Mouse (Mus musculus): ENCODE results near the gene Tmem259. TPM values are rescaled to one million over a fixed set of nuclear protein-coding genes. Genes with fewer than 3 reads are reported as not detected.

Gene Tmem259
- total RNA-seq, 1 experiment: 127 TPM

DNA sequence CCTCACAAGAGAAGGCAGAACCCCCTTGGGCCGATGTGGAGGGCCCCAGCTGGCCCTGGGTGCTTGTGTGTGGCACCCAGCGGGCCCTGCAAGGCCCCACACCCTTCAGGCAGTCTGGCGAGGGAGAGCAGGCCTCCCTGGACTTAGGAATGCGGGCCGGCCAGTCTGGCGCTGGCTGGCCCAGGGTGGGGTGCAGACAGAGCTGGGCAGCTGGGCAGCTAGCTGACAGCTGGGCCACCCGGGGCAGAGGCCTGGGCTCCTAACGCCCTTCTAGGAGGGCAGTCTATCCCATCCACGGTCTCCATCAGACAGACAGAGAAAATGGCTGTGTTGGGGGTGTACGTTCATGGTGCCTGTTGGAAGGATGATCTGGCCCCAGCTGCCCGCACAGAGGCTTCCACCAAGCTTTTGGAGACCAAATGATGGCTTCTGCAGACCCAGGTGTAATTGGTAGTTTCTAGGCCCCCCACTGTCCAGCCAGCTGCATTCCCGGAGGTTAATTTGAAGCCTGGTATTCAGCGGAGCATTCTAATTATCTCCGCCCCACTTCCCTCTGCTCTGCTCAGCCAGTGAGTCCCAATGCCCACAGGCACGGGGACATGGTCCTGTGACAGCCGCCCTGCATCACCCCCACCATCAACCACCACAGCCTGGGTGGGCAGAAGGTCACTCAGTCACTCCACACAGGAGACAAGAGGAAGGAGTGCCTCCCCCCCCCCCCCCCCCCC is 38.5 kb downstream of the Tmem259 start:
- Histone ChIP-seq H3K4me1 (ENCODE audit: control insufficient read depth in 2 of 2, insufficient read depth in 2 of 2, low read length in 2 of 2, poor library complexity in 1 of 2) (peaks cover 0 to 9% of the 10 kb centered on the region in 2 experiments; a peak in 1 of 4 replicates), H3K9me3 (ENCODE audit: control insufficient read depth, insufficient read depth, low read depth, low read length) (no peaks in the 10 kb centered on the region), H3K27ac (ENCODE audit: insufficient read depth, low read depth, low read length, poor library complexity, severe bottlenecking) (no peak overlapping the region; the same call in 1 of the 2 replicates), H3K4me3 (ENCODE audit: insufficient read depth in 1 of 2, low read depth in 1 of 2, low read length in 2 of 2, poor library complexity in 1 of 2, severe bottlenecking in 1 of 2) (no peak overlapping the region), H3K9ac (ENCODE audit: insufficient read depth, low read depth, low read length, poor library complexity, severe bottlenecking) (no peak overlapping the region), H3K36me3 (ENCODE audit: control insufficient read depth, insufficient read depth, low read length, poor library complexity, severe bottlenecking) (peaks cover under 1% of the 10 kb centered on the region; the same call in 1 of the 2 replicates)
- DNase-seq (ENCODE audit: low read depth, low spot score): no peak
- in situ Hi-C loops (cut with MboI; ENCODE audit: low sequenced_read_pairs in 2 of 2, unreplicated experiment in 2 of 2): no loop called here
- TF ChIP-seq ZC3H11A (IDR thresholded peaks at IDR 0.05; ENCODE audit: borderline replicate concordance, low read depth, low read length) (no peak), CHD2 (IDR thresholded peaks at IDR 0.05; ENCODE audit: low read depth, low read length) (no peak), HCFC1 (IDR thresholded peaks at IDR 0.05; ENCODE audit: borderline replicate concordance, insufficient read depth, low read length) (no peak), ZNF384 (IDR thresholded peaks at IDR 0.05; ENCODE audit: low read depth, low read length) (no peak), MAFK (IDR thresholded peaks at IDR 0.05; ENCODE audit: insufficient read depth, low read depth, low read length) (no peak)

DNA sequence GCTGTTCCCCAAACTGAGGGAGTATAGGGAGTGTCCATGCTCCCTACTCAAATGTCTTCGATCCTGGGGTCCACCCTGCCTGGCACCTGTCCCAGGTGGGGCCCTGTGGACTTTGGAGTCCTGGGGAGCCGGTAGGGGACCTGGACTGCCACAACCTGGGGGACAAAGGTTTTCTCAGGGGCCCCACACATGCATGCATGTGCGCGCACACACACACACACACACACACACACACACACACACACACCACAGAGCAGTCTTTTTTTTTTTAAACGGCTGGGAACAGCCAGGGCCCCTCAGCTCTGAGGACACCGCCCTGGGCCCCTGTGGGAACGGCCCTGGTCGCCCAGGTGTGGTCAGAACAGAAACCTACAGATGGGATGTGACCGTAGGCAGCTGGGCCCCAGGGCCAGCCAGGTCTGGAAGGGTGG is 40.6 kb downstream of the Tmem259 start:
- DNase-seq (ENCODE audit: low read depth, low spot score): no peak
- no peaks in the 10 kb centered on the region for H3K9me3 ChIP-seq (ENCODE audit: control insufficient read depth, insufficient read depth, low read depth, low read length)
- peaks cover 0 to 6% of the 10 kb centered on the region in 2 experiments; a peak in 1 of 4 replicates for H3K4me1 ChIP-seq (ENCODE audit: control insufficient read depth in 2 of 2, insufficient read depth in 2 of 2, low read length in 2 of 2, poor library complexity in 1 of 2)
- H3K36me3 ChIP-seq (ENCODE audit: control insufficient read depth, insufficient read depth, low read length, poor library complexity, severe bottlenecking): no peaks in the 10 kb centered on the region; the same call in 1 of the 2 replicates
- H3K27ac ChIP-seq (ENCODE audit: insufficient read depth, low read depth, low read length, poor library complexity, severe bottlenecking): no peak overlapping the region
- H3K9ac ChIP-seq (ENCODE audit: insufficient read depth, low read depth, low read length, poor library complexity, severe bottlenecking): no peak overlapping the region
- in situ Hi-C loops (cut with MboI; ENCODE audit: low sequenced_read_pairs in 2 of 2, unreplicated experiment in 2 of 2): no loop called here
- TF ChIP-seq MAFK (IDR thresholded peaks at IDR 0.05; ENCODE audit: insufficient read depth, low read depth, low read length): no peak
- TF ChIP-seq CHD2 (IDR thresholded peaks at IDR 0.05; ENCODE audit: low read depth, low read length): no peak
- TF ChIP-seq HCFC1 (IDR thresholded peaks at IDR 0.05; ENCODE audit: borderline replicate concordance, insufficient read depth, low read length): no peak
- no peak for TF ChIP-seq ZNF384 (IDR thresholded peaks at IDR 0.05; ENCODE audit: low read depth, low read length)
- no peak for TF ChIP-seq ZC3H11A (IDR thresholded peaks at IDR 0.05; ENCODE audit: borderline replicate concordance, low read depth, low read length)
- no peak overlapping the region for H3K4me3 ChIP-seq (ENCODE audit: insufficient read depth in 1 of 2, low read depth in 1 of 2, low read length in 2 of 2, poor library complexity in 1 of 2, severe bottlenecking in 1 of 2)

DNA sequence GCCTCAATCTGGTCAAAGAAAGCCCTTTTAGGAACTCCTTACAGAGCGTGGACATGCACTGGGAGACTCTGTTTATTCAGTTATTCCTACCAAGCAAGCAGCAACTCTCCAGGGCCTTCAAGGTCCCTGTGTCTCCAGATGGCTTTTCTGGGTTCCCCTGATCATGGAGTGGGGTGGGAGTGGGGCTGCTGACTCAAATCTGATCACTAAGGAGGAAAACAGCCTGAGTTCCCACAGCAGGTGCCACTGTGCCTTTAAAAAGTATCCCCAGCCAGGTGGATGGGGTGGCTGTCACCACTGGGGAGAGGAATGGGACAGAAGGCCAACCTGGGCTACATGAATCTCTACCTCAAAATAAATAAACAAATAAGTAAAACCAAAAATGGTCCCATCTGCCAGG is 41.1 kb downstream of the Tmem259 start:
- Histone ChIP-seq H3K4me1 (ENCODE audit: control insufficient read depth in 2 of 2, insufficient read depth in 2 of 2, low read length in 2 of 2, poor library complexity in 1 of 2) (peaks cover 0 to 6% of the 10 kb centered on the region in 2 experiments; a peak in 1 of 4 replicates), H3K36me3 (ENCODE audit: control insufficient read depth, insufficient read depth, low read length, poor library complexity, severe bottlenecking) (no peaks in the 10 kb centered on the region; the same call in 1 of the 2 replicates), H3K4me3 (ENCODE audit: insufficient read depth in 1 of 2, low read depth in 1 of 2, low read length in 2 of 2, poor library complexity in 1 of 2, severe bottlenecking in 1 of 2) (no peak overlapping the region), H3K9ac (ENCODE audit: insufficient read depth, low read depth, low read length, poor library complexity, severe bottlenecking) (no peak overlapping the region), H3K27ac (ENCODE audit: insufficient read depth, low read depth, low read length, poor library complexity, severe bottlenecking) (no peak overlapping the region), H3K9me3 (ENCODE audit: control insufficient read depth, insufficient read depth, low read depth, low read length) (no peaks in the 10 kb centered on the region)
- in situ Hi-C loops (cut with MboI; ENCODE audit: low sequenced_read_pairs in 2 of 2, unreplicated experiment in 2 of 2): no loop called here
- DNase-seq (ENCODE audit: low read depth, low spot score): no peak
- TF ChIP-seq HCFC1 (IDR thresholded peaks at IDR 0.05; ENCODE audit: borderline replicate concordance, insufficient read depth, low read length) (no peak), CHD2 (IDR thresholded peaks at IDR 0.05; ENCODE audit: low read depth, low read length) (no peak), ZC3H11A (IDR thresholded peaks at IDR 0.05; ENCODE audit: borderline replicate concordance, low read depth, low read length) (no peak), MAFK (IDR thresholded peaks at IDR 0.05; ENCODE audit: insufficient read depth, low read depth, low read length) (no peak), ZNF384 (IDR thresholded peaks at IDR 0.05; ENCODE audit: low read depth, low read length) (no peak)

DNA sequence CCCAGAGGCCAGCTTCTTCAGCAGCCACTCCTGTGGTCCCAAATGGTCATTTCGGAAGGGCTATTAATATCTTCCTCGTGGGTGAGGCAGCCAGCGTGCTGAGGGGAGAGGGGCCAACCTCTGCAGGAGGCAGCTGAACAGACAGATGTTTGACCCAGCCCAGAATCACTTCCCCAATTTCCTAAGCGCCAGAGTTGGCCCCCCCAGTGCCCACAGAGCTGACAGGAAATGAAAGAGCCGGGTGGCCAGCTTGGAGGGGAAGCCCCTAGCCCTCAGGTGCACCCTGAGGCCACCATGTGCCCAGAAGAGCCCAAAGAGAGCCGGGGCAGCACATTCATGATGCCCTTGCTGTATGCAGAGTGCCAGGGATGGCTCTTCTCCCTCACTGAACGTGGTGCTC is 43.4 kb downstream of the Tmem259 start:
- H3K27ac ChIP-seq (ENCODE audit: insufficient read depth, low read depth, low read length, poor library complexity, severe bottlenecking): no peak overlapping the region
- no peak for TF ChIP-seq HCFC1 (IDR thresholded peaks at IDR 0.05; ENCODE audit: borderline replicate concordance, insufficient read depth, low read length)
- TF ChIP-seq ZC3H11A (IDR thresholded peaks at IDR 0.05; ENCODE audit: borderline replicate concordance, low read depth, low read length): no peak
- no peak for TF ChIP-seq MAFK (IDR thresholded peaks at IDR 0.05; ENCODE audit: insufficient read depth, low read depth, low read length)
- no peak for TF ChIP-seq CHD2 (IDR thresholded peaks at IDR 0.05; ENCODE audit: low read depth, low read length)
- no peak for TF ChIP-seq ZNF384 (IDR thresholded peaks at IDR 0.05; ENCODE audit: low read depth, low read length)
- H3K9ac ChIP-seq (ENCODE audit: insufficient read depth, low read depth, low read length, poor library complexity, severe bottlenecking): no peak overlapping the region
- H3K4me1 ChIP-seq (ENCODE audit: control insufficient read depth in 2 of 2, insufficient read depth in 2 of 2, low read length in 2 of 2, poor library complexity in 1 of 2): peaks cover 0 to 5% of the 10 kb centered on the region in 2 experiments; a peak in 1 of 4 replicates
- no peak for DNase-seq (ENCODE audit: low read depth, low spot score)
- in situ Hi-C loops (cut with MboI; ENCODE audit: low sequenced_read_pairs in 2 of 2, unreplicated experiment in 2 of 2): no loop called here
- H3K9me3 ChIP-seq (ENCODE audit: control insufficient read depth, insufficient read depth, low read depth, low read length): no peaks in the 10 kb centered on the region
- H3K4me3 ChIP-seq (ENCODE audit: insufficient read depth in 1 of 2, low read depth in 1 of 2, low read length in 2 of 2, poor library complexity in 1 of 2, severe bottlenecking in 1 of 2): no peak overlapping the region
- H3K36me3 ChIP-seq (ENCODE audit: control insufficient read depth, insufficient read depth, low read length, poor library complexity, severe bottlenecking): no peaks in the 10 kb centered on the region

Measured in ES-E14 (cell line).